Mouse (Mus musculus): Measurements from ENCODE around the gene Praf2. TPM values are rescaled to one million over a fixed set of nuclear protein-coding genes. Genes with fewer than 3 reads are reported as not detected.

The Praf2 gene
- polyA plus RNA-seq, 1 experiment from 2014 or later: 79.0 TPM

- WGBS: 43% methylated on average over 2 of the region's 2 CpGs
- Histone ChIP-seq H3K27me3 (ENCODE audit: low read depth, poor library complexity, severe bottlenecking) (no peaks in the 10 kb centered on the region), H3K27ac (no peak overlapping the region), H3K4me1 (no peaks in the 10 kb centered on the region), H3K36me3 (peaks cover 65% of the 10 kb centered on the region), H3K4me3 (no peak overlapping the region), H3K9me3 (replicated peaks) (no peaks in the 10 kb centered on the region)
- DNase-seq (ENCODE audit: low spot score): no peak
Observed at GRCm38 (mm10) chrX:7772766-7773165, 44.5 kb downstream of the Praf2 start.

DNA sequence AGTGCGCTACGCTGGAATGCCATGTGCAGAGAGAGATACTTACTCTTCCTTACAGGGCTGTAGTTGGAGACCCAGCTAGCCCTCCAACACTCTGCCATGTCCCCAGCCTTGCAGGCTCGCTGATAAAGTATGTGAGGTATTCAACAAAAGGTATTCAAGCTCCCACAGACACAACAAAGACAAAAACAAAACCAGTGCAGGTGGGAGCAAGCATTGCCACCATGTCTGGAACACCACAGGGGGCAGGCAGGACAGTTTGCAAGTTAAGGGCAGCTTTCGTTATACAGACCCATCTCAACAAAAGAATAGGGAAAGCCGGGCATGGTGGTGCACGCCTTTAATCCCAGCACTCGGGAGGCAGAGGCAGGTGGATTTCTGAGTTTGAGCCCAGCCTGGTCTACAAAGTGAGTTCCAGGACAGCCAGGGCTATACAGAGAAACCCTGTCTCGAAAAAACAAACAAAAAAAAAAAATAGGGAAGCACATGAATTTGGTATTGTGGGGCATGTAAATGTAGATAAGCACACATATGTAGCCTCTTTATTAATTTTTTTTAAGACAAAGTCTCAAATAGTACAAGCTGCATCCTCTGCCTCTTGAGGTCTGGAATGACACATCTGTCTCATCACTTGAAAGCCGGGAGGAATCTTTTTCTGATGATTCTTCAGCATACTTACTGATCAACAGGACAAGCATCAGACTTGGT, 47.4 kb downstream of the Praf2 start:
- no peak overlapping the region for H3K4me3 ChIP-seq
- H3K27me3 ChIP-seq (ENCODE audit: low read depth, poor library complexity, severe bottlenecking): no peaks in the 10 kb centered on the region
- no peaks in the 10 kb centered on the region for H3K4me1 ChIP-seq
- peaks cover 37% of the 10 kb centered on the region for H3K36me3 ChIP-seq
- no peak overlapping the region for H3K27ac ChIP-seq
- DNase-seq (ENCODE audit: low spot score): no peak
- H3K9me3 ChIP-seq (replicated peaks): no peaks in the 10 kb centered on the region
- 82% methylated on average over 9 of the region's 9 CpGs for WGBS

DNA sequence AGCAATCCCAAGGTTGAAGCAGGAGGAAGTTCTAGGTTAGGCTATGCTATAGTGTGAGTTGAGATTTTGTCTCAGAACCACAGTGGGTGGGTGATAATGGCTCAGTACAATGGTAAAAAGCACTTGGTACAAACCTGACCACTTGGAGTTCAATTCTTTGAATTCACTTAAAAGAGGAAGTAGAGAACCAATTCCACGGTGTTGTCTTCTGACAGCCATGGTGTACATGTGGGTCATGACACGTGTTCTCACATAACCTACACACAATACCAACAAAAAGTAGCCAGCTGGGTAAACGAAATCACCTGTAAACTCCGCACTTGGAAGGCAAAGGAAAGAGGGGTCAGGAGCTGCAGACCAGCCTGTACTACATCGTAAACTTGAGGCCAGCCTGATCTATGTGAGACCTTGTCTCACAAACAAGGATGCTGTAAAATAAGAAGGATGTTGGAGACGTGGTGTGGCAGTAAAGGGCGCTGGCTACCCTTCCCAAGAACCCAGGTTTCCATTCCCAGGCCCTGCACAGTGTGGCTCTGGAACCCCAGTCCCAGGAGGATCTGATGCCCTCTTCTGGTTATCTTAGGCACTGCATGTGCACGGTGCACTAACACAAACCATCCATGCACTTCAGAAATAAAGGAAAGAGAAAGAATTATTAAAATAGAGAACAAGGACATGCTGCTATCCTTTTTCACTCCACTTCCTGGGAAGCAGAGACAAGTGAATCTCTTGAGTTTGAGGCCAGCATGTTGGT, 48.3 kb downstream of the Praf2 start:
- peak; percentile 62 for DNase-seq (ENCODE audit: low spot score)
- Histone ChIP-seq H3K4me1 (no peaks in the 10 kb centered on the region), H3K4me3 (no peak overlapping the region), H3K36me3 (peaks cover 28% of the 10 kb centered on the region), H3K9me3 (replicated peaks) (no peaks in the 10 kb centered on the region), H3K27me3 (ENCODE audit: low read depth, poor library complexity, severe bottlenecking) (no peaks in the 10 kb centered on the region), H3K27ac (no peak overlapping the region)
- 54% methylated on average over 8 of the region's 8 CpGs for WGBS

DNA sequence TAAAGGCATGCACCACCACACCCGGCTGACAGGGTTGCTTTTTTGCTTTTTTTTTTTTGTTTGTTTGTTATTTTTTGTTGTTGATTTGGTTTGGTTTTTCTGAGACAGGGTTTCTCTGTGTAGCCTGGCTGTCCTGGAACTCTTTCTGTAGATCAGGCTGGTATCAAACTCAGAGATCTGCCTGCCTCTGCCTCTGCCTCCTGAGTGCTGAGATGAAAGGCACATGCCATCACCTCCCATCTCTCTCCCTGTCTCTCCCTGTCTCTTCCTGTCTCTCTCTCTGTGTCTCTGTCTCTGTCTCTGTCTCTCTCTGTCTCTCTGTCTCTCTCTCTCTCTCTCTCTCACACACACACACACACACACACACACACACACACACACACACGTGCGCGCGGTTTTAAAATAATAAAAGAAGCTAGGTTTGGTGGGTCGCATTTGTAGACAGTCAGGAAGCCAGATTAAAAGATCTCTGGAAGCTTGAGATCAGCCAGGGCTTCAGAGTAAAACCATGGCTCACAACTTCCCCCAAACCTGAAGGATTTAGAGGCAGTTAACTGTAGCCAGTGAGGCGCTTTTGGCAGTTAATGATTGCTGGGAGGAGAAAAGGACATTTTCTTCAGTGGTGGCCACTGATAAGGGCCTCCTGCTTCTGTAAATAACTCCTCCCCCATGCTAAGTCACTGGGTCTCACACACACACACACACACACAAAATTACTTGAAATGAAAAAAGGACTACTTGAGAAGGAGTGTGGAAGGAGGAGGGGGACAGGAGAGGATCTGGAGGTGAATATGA, 50.4 kb downstream of the Praf2 start:
- Histone ChIP-seq H3K27ac (no peak overlapping the region), H3K27me3 (ENCODE audit: low read depth, poor library complexity, severe bottlenecking) (no peaks in the 10 kb centered on the region), H3K9me3 (replicated peaks) (no peaks in the 10 kb centered on the region; the same call in 1 of the 2 replicates), H3K36me3 (peaks cover 11% of the 10 kb centered on the region), H3K4me3 (no peak overlapping the region), H3K4me1 (no peaks in the 10 kb centered on the region)
- DNase-seq (ENCODE audit: low spot score): no peak
- WGBS: 69% methylated on average over 7 of the region's 7 CpGs

- Histone ChIP-seq H3K4me1 (no peaks in the 10 kb centered on the region), H3K4me3 (no peak overlapping the region), H3K27me3 (ENCODE audit: low read depth, poor library complexity, severe bottlenecking) (no peaks in the 10 kb centered on the region), H3K36me3 (peaks cover 5% of the 10 kb centered on the region; the same call in 1 of the 2 replicates), H3K9me3 (replicated peaks) (no peaks in the 10 kb centered on the region; the same call in 1 of the 2 replicates), H3K27ac (no peak overlapping the region)
- no peak for DNase-seq (ENCODE audit: low spot score)
- WGBS: 15% methylated on average over 3 of the region's 3 CpGs
Observed at GRCm38 (mm10) chrX:7779294-7779693, 51.1 kb downstream of the Praf2 start.

Other genes starting within 250 kb of the Praf2 start
- gene Foxp3, start 154.8 kb upstream of the Praf2 start, polyA plus RNA-seq (2016; fragmentation: Nextera tagmentation; extraction: Ambion mirVana): 0.05 and 0.06 TPM in 2 replicates
- gene Ppp1r3f, start 154.2 kb upstream of the Praf2 start, polyA plus RNA-seq (2016; fragmentation: Nextera tagmentation; extraction: Ambion mirVana): 1.3 and 1.5 TPM in 2 replicates
- 36.5 and 37.9 TPM in 2 replicates for gene Ccdc22, start 122.9 kb upstream of the Praf2 start, polyA plus RNA-seq (2016; fragmentation: Nextera tagmentation; extraction: Ambion mirVana)
- not detected in 2 replicates for gene Cacna1f, start 121.4 kb upstream of the Praf2 start, polyA plus RNA-seq (2016; fragmentation: Nextera tagmentation; extraction: Ambion mirVana)
- gene Syp, start 90.0 kb upstream of the Praf2 start, polyA plus RNA-seq (2016; fragmentation: Nextera tagmentation; extraction: Ambion mirVana): 1.6 and 1.9 TPM in 2 replicates
- gene Prickle3, start 71.2 kb upstream of the Praf2 start, polyA plus RNA-seq (2016; fragmentation: Nextera tagmentation; extraction: Ambion mirVana): 6.4 and 9.1 TPM in 2 replicates
- 72.6 and 77.7 TPM in 2 replicates for gene Plp2, start 57.0 kb upstream of the Praf2 start, polyA plus RNA-seq (2016; fragmentation: Nextera tagmentation; extraction: Ambion mirVana)
- gene Magix, start 47.2 kb upstream of the Praf2 start, polyA plus RNA-seq (2016; fragmentation: Nextera tagmentation; extraction: Ambion mirVana): 0.08 and 0.13 TPM in 2 replicates
- 40.5 and 48.2 TPM in 2 replicates for gene Gpkow, start 31.3 kb upstream of the Praf2 start, polyA plus RNA-seq (2016; fragmentation: Nextera tagmentation; extraction: Ambion mirVana)
- gene Wdr45, start 14.1 kb upstream of the Praf2 start, polyA plus RNA-seq (2016; fragmentation: Nextera tagmentation; extraction: Ambion mirVana): 18.1 and 20.8 TPM in 2 replicates
- gene Gm45208, start 6.2 kb upstream of the Praf2 start, polyA plus RNA-seq (2016; fragmentation: Nextera tagmentation; extraction: Ambion mirVana): not detected in 2 replicates
- 21.8 and 21.9 TPM in 2 replicates for gene Ccdc120, start 22.5 kb downstream of the Praf2 start, polyA plus RNA-seq (2016; fragmentation: Nextera tagmentation; extraction: Ambion mirVana)
- 26.0 and 26.8 TPM in 2 replicates for gene Tfe3, start 34.1 kb downstream of the Praf2 start, polyA plus RNA-seq (2016; fragmentation: Nextera tagmentation; extraction: Ambion mirVana)
- 29.5 and 36.3 TPM in 2 replicates for gene Gripap1, start 61.3 kb downstream of the Praf2 start, polyA plus RNA-seq (2016; fragmentation: Nextera tagmentation; extraction: Ambion mirVana)
- 0.85 and 1.2 TPM in 2 replicates for gene Kcnd1, start 93.8 kb downstream of the Praf2 start, polyA plus RNA-seq (2016; fragmentation: Nextera tagmentation; extraction: Ambion mirVana)
- gene Otud5, start 112.9 kb downstream of the Praf2 start, polyA plus RNA-seq (2016; fragmentation: Nextera tagmentation; extraction: Ambion mirVana): 41.4 and 47.5 TPM in 2 replicates
- 6.2 TPM in 2 replicates for gene Pim2, start 149.8 kb downstream of the Praf2 start, polyA plus RNA-seq (2016; fragmentation: Nextera tagmentation; extraction: Ambion mirVana)
- 23.3 and 24.0 TPM in 2 replicates for gene Slc35a2, start 155.6 kb downstream of the Praf2 start, polyA plus RNA-seq (2016; fragmentation: Nextera tagmentation; extraction: Ambion mirVana)
- 131 and 140 TPM in 2 replicates for gene Pqbp1, start 170.8 kb downstream of the Praf2 start, polyA plus RNA-seq (2016; fragmentation: Nextera tagmentation; extraction: Ambion mirVana)
- gene Timm17b, start 170.9 kb downstream of the Praf2 start, polyA plus RNA-seq (2016; fragmentation: Nextera tagmentation; extraction: Ambion mirVana): 167 and 187 TPM in 2 replicates
- not detected in 2 replicates for gene Gm10491, start 179.4 kb downstream of the Praf2 start, polyA plus RNA-seq (2016; fragmentation: Nextera tagmentation; extraction: Ambion mirVana)
- not detected in 2 replicates for gene Gm10490, start 181.1 kb downstream of the Praf2 start, polyA plus RNA-seq (2016; fragmentation: Nextera tagmentation; extraction: Ambion mirVana)
- gene Pcsk1n, start 191.4 kb downstream of the Praf2 start, polyA plus RNA-seq (2016; fragmentation: Nextera tagmentation; extraction: Ambion mirVana): 0.06 and 0.13 TPM in 2 replicates
- not detected in 2 replicates for gene Eras, start 200.2 kb downstream of the Praf2 start, polyA plus RNA-seq (2016; fragmentation: Nextera tagmentation; extraction: Ambion mirVana)
- 39.6 and 52.8 TPM in 2 replicates for gene Hdac6, start 219.4 kb downstream of the Praf2 start, polyA plus RNA-seq (2016; fragmentation: Nextera tagmentation; extraction: Ambion mirVana)
- gene Gata1, start 249.6 kb downstream of the Praf2 start, polyA plus RNA-seq (2016; fragmentation: Nextera tagmentation; extraction: Ambion mirVana): 4.1 and 6.3 TPM in 2 replicates